Comparison of ENCODE assay signal across 8 mouse cellular contexts in the genomic region with DNA sequence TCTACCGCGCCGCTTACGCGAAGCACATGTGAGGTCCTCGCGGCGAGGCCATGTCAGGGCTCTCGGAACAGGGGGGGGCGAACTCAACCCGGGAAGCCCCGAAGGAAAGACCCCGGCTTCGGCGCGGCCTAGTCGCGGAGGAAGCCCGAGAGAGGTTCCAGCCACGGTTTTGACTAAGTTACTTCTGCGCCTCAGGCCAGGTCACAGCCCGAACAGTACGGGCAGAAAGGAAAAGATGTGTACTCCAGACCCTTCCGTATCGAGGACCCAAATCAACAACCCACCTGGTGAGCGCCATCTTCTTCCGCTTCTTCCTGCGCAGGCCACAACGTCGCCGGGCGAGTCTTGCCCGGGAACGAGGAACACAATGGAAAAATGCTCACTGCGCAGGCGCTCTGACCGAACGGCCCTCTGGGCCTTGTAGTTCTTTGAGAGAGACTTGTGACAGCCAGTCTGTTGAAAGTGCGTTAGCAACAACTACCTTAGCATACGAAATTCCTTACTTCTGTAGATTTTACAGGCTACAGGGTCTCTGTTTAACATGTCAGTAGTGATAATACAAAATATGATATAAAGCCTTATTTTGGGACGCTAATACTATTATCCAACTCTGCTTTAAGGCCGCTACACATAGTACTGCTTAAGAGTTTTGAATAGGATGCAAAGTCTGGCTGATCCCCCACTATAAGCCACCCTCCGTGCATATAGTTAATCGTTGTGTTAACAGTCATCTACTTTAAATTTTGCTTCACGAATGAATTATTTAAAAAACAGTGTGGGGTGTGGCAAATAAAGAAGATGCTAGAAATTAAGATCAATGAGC. TPM values are rescaled to one million over a fixed set of nuclear protein-coding genes. Genes with fewer than 3 reads are reported as not detected.
DNase-seq lines count a peak whose midpoint lies in the region; ATAC-seq lines count a peak whose summit lies in the region.

TSS of gene Snw1 (minus strand) at position 311 of the 823 bp plus-strand sequence.

- H3K27me3 ChIP-seq in heart, embryonic 13.5 days (replicated peaks), result peaks cover 4% of the 10 kb centered on the region; the same call in 1 of the 2 replicates
- H3K27me3 ChIP-seq in liver, embryonic 12.5 days (replicated peaks), result no peaks in the 10 kb centered on the region; the same call in 1 of the 2 replicates
- no peaks in the 10 kb centered on the region for H3K27me3 ChIP-seq in stomach, embryonic 15.5 days (replicated peaks)

- peak within 1 kb of the TSS; percentile 83 for H3K27ac ChIP-seq in brown adipose tissue, adult 24 weeks (replicated peaks; ENCODE audit: low read depth, low read length)
- peak within 1 kb of the TSS; percentile 78 for H3K27ac ChIP-seq in heart, embryonic 13.5 days (replicated peaks)
- H3K27ac ChIP-seq in liver, embryonic 12.5 days, result peak within 1 kb of the TSS; percentile 86
- peak within 1 kb of the TSS; percentile 85 for H3K27ac ChIP-seq in stomach, embryonic 15.5 days

- no peaks in the 10 kb centered on the region for H3K9me3 ChIP-seq in heart, embryonic 13.5 days
- no peaks in the 10 kb centered on the region for H3K9me3 ChIP-seq in liver, embryonic 12.5 days (replicated peaks)
- H3K9me3 ChIP-seq in stomach, embryonic 15.5 days, result no peaks in the 10 kb centered on the region

- peaks cover 22% of the 10 kb centered on the region for H3K36me3 ChIP-seq in heart, embryonic 13.5 days
- H3K36me3 ChIP-seq in liver, embryonic 12.5 days, result peaks cover 26% of the 10 kb centered on the region
- peaks cover 9% of the 10 kb centered on the region for H3K36me3 ChIP-seq in stomach, embryonic 15.5 days

- H3K4me3 ChIP-seq in brown adipose tissue, adult 24 weeks (ENCODE audit: insufficient read depth, low read depth, low read length), result peak within 1 kb of the TSS; percentile 80
- peak within 1 kb of the TSS; percentile 77 for H3K4me3 ChIP-seq in heart, embryonic 13.5 days
- peak within 1 kb of the TSS; percentile 92 for H3K4me3 ChIP-seq in liver, embryonic 12.5 days
- H3K4me3 ChIP-seq in stomach, embryonic 15.5 days (replicated peaks), result peak within 1 kb of the TSS; percentile 76

- 3% methylated on average over 45 of the region's 45 CpGs for WGBS in heart, embryonic 13.5 days
- 2% methylated on average over 45 of the region's 45 CpGs for WGBS in liver, embryonic 12.5 days (ENCODE audit: insufficient replicate concordance)
- 3% methylated on average over 45 of the region's 45 CpGs for WGBS in stomach, embryonic 15.5 days

- DNase-seq in CD4-positive, CD25-positive, alpha-beta regulatory T cell, adult 2 months (ENCODE audit: low read depth, low spot score), result peak; percentile 97
- DNase-seq in fat pad, adult 2 months (ENCODE audit: extremely low read depth, low read depth, low spot score), result peak; percentile 61
- peak; percentile 96 for DNase-seq in kidney, postnatal 10 days
- peak; percentile 81 to 89 for DNase-seq in natural killer cell, adult 2 months (ENCODE audit: low spot score in 2 of 2)

- peak within 1 kb of the TSS; percentile 74 for H3K4me2 ChIP-seq in heart, embryonic 13.5 days
- peak within 1 kb of the TSS; percentile 76 for H3K4me2 ChIP-seq in liver, embryonic 12.5 days
- peak within 1 kb of the TSS; percentile 54 for H3K4me2 ChIP-seq in stomach, embryonic 15.5 days

- peak; percentile 88 for ATAC-seq in heart, embryonic 13.5 days (ENCODE audit: extremely low read depth, insufficient number of reproducible peaks, low FRiP score, low TSS enrichment)
- peak; percentile 94 for ATAC-seq in liver, embryonic 12.5 days
- peak; percentile 96 for ATAC-seq in stomach, embryonic 15.5 days (ENCODE audit: insufficient read depth, low FRiP score, low read depth)

- H3K4me1 ChIP-seq in brown adipose tissue, adult 24 weeks (ENCODE audit: control insufficient read depth, insufficient read depth, insufficient read length, low read length), result no peaks in the 10 kb centered on the region
- peaks cover 19% of the 10 kb centered on the region for H3K4me1 ChIP-seq in heart, embryonic 13.5 days
- H3K4me1 ChIP-seq in liver, embryonic 12.5 days, result peaks cover 21% of the 10 kb centered on the region
- peaks cover 10% of the 10 kb centered on the region; the same call in 1 of the 2 replicates for H3K4me1 ChIP-seq in stomach, embryonic 15.5 days

- H3K9ac ChIP-seq in heart, embryonic 13.5 days, result peak within 1 kb of the TSS; percentile 91
- H3K9ac ChIP-seq in liver, embryonic 12.5 days, result peak within 1 kb of the TSS; percentile 96
- peak within 1 kb of the TSS; percentile 87 for H3K9ac ChIP-seq in stomach, embryonic 15.5 days

RNA-seq across cellular contexts. Expression of gene Snw1, which starts in this region (rescaled TPM):
- polyA plus RNA-seq in brown adipose tissue, adult 24 weeks (2012; ENCODE audit: insufficient read depth, insufficient read length, missing spikeins), result 33.6 and 41.0 TPM in 2 replicates
- 78.7 and 84.5 TPM in 2 replicates for polyA plus RNA-seq in heart, embryonic 13.5 days (2015; fragmentation: Nextera tagmentation; extraction: Ambion mirVana)
- 82.5 and 85.6 TPM in 2 replicates for polyA plus RNA-seq in liver, embryonic 12.5 days (2016; fragmentation: Nextera tagmentation; extraction: Ambion mirVana)
- polyA plus RNA-seq in stomach, embryonic 15.5 days (2015; fragmentation: Nextera tagmentation; extraction: Ambion mirVana), result 112 and 113 TPM in 2 replicates

Comparison
In these comparisons a context has a peak if more than half of its experiments do, and no peak if none do; other contexts are left out.
1. Peak in every context shown above with its lines: DNase-seq, ATAC-seq, H3K4me3 ChIP-seq and H3K27ac ChIP-seq.